ENCODE assay signal across 8 mouse cellular contexts in genomic region chr19:42794914-42795613, GRCm38 (mm10). TPM values are rescaled to one million over a fixed set of nuclear protein-coding genes. Genes with fewer than 3 reads are reported as not detected.
A peak's percentile ranks its signal among the peaks of the same experiment; 100 is the strongest.
DNase-seq lines count a peak whose midpoint lies in the region; ATAC-seq and TF ChIP-seq lines count a peak whose summit lies in the region.

No protein-coding gene starts in this region.

- peak overlapping the region; percentile 48 for H3K4me2 ChIP-seq in CH12.LX (ENCODE audit: insufficient read depth, low read depth, poor library complexity, severe bottlenecking)
- peak overlapping the region; percentile 79 for H3K4me2 ChIP-seq in heart, embryonic 15.5 days
- H3K4me2 ChIP-seq in liver, embryonic 13.5 days: peak overlapping the region; percentile 62
- peak overlapping the region; percentile 81 for H3K4me2 ChIP-seq in stomach, embryonic 15.5 days

- peak; percentile 81 for DNase-seq in CH12.LX (ENCODE audit: extremely low read depth)
- DNase-seq in c-Kit-positive CD71-negative TER-119-negative erythroid progenitor cells, embryonic 14.5 days (ENCODE audit: low read depth): peak; percentile 89
- DNase-seq in forebrain, embryonic 10.5 days (ENCODE audit: extremely low spot score, low spot score): peak; percentile 92
- peak; percentile 81 to 91 for DNase-seq in kidney, postnatal 25 days
- DNase-seq in liver, embryonic 13.5 days: peak; percentile 60
- peak; percentile 96 for DNase-seq in neural tube, embryonic 10.5 days (ENCODE audit: extremely low spot score, low spot score)

- no peak overlapping the region for H3K9ac ChIP-seq in CH12.LX (ENCODE audit: insufficient read depth, low read depth)
- peak overlapping the region; percentile 37; the same call in 1 of the 2 replicates for H3K9ac ChIP-seq in heart, embryonic 15.5 days
- peak overlapping the region; percentile 22; the same call in 1 of the 2 replicates for H3K9ac ChIP-seq in liver, embryonic 13.5 days
- H3K9ac ChIP-seq in stomach, embryonic 15.5 days: 0 out of 2 replicates have a peak overlapping the region, but pooled peaks have one; percentile 1

- peak; percentile 67 for ATAC-seq in heart, embryonic 15.5 days (replicated peaks; ENCODE audit: insufficient number of reproducible peaks, insufficient read depth, low FRiP score, low read depth)
- no peak for ATAC-seq in liver, embryonic 13.5 days (ENCODE audit: low read depth)
- ATAC-seq in stomach, embryonic 15.5 days (ENCODE audit: insufficient read depth, low FRiP score, low read depth): peak; percentile 84; the same call in 1 of the 2 replicates

- no peaks in the 10 kb centered on the region for H3K79me2 ChIP-seq in CH12.LX (replicated peaks; ENCODE audit: control insufficient read depth, extremely low read depth, insufficient read depth, poor library complexity, severe bottlenecking)

- no peaks in the 10 kb centered on the region for H3K9me3 ChIP-seq in CH12.LX (replicated peaks; ENCODE audit: low read length)
- no peaks in the 10 kb centered on the region for H3K9me3 ChIP-seq in forebrain, embryonic 10.5 days
- H3K9me3 ChIP-seq in heart, embryonic 15.5 days (replicated peaks): no peaks in the 10 kb centered on the region
- H3K9me3 ChIP-seq in liver, embryonic 13.5 days (replicated peaks): no peaks in the 10 kb centered on the region
- no peaks in the 10 kb centered on the region for H3K9me3 ChIP-seq in stomach, embryonic 15.5 days

- in situ Hi-C loops in CH12.LX (cut with MboI; ENCODE audit: low pct_ligation_motif_present, low pct_unique_long_range_greater_than_20kb, low sequenced_read_pairs): no loop called here

- peak; percentile 67 to 90 for TF ChIP-seq CTCF in CH12.LX (conservative IDR thresholded peaks at IDR 0.05 in 1 of 2, IDR thresholded peaks at IDR 0.05 in 1 of 2; ENCODE audit: low read depth in 2 of 2, low read length in 2 of 2)

- no peak for TF ChIP-seq EP300 in CH12.LX (IDR thresholded peaks at IDR 0.05; ENCODE audit: low read length)

- dilution Hi-C loops in CH12.LX (cut with MboI; ENCODE audit: extremely low pct_ligation_motif_present, extremely low pct_unique_long_range_greater_than_20kb, low sequenced_read_pairs): no loop called here

- WGBS in forebrain, embryonic 10.5 days: 3% methylated on average over 31 of the region's 31 CpGs
- 1% methylated on average over 28 of the region's 31 CpGs for WGBS in heart, embryonic 15.5 days
- WGBS in liver, embryonic 13.5 days (ENCODE audit: insufficient replicate concordance): 1% methylated on average over 31 of the region's 31 CpGs
- WGBS in stomach, embryonic 15.5 days: 3% methylated on average over 31 of the region's 31 CpGs

- no peak for TF ChIP-seq POLR2A in CH12.LX (IDR thresholded peaks at IDR 0.05; ENCODE audit: low read depth, low read length)

- H3K27ac ChIP-seq in CH12.LX (ENCODE audit: insufficient read depth, low read depth): no peak overlapping the region
- peak overlapping the region; percentile 80 for H3K27ac ChIP-seq in forebrain, embryonic 10.5 days
- no peak overlapping the region for H3K27ac ChIP-seq in heart, embryonic 15.5 days
- no peak overlapping the region for H3K27ac ChIP-seq in liver, embryonic 13.5 days
- H3K27ac ChIP-seq in stomach, embryonic 15.5 days: no peak overlapping the region

- H3K36me3 ChIP-seq in CH12.LX (replicated peaks in 1 of 2; ENCODE audit: control insufficient read depth in 1 of 2, insufficient read depth in 1 of 2, low read length in 1 of 2): no peaks in the 10 kb centered on the region
- no peaks in the 10 kb centered on the region for H3K36me3 ChIP-seq in forebrain, embryonic 10.5 days (replicated peaks)
- H3K36me3 ChIP-seq in heart, embryonic 15.5 days: no peaks in the 10 kb centered on the region
- no peaks in the 10 kb centered on the region for H3K36me3 ChIP-seq in liver, embryonic 13.5 days
- H3K36me3 ChIP-seq in stomach, embryonic 15.5 days: no peaks in the 10 kb centered on the region

- no peaks in the 10 kb centered on the region for H3K27me3 ChIP-seq in CH12.LX (replicated peaks)
- H3K27me3 ChIP-seq in forebrain, embryonic 10.5 days (ENCODE audit: poor library complexity, severe bottlenecking): peaks cover 29% of the 10 kb centered on the region
- H3K27me3 ChIP-seq in heart, embryonic 15.5 days: peaks cover 21% of the 10 kb centered on the region
- peaks cover 25% of the 10 kb centered on the region for H3K27me3 ChIP-seq in liver, embryonic 13.5 days
- H3K27me3 ChIP-seq in stomach, embryonic 15.5 days (replicated peaks): no peaks in the 10 kb centered on the region

- peaks cover 0 to 4% of the 10 kb centered on the region in 2 experiments; a peak in 2 of 4 replicates for H3K4me1 ChIP-seq in CH12.LX (ENCODE audit: control insufficient read depth in 1 of 2, insufficient read depth in 2 of 2)
- H3K4me1 ChIP-seq in forebrain, embryonic 10.5 days: peaks cover 15% of the 10 kb centered on the region
- peaks cover 8% of the 10 kb centered on the region for H3K4me1 ChIP-seq in heart, embryonic 15.5 days (replicated peaks)
- H3K4me1 ChIP-seq in liver, embryonic 13.5 days (replicated peaks): peaks cover 4% of the 10 kb centered on the region
- H3K4me1 ChIP-seq in stomach, embryonic 15.5 days: peaks cover 11% of the 10 kb centered on the region

- peak; percentile 95 for TF ChIP-seq RAD21 in CH12.LX (IDR thresholded peaks at IDR 0.05; ENCODE audit: low read depth, low read length)

- H3K4me3 ChIP-seq in CH12.LX (replicated peaks in 1 of 3; ENCODE audit: low read depth in 2 of 3, low read length in 2 of 3, poor library complexity in 1 of 3): no peak overlapping the region
- H3K4me3 ChIP-seq in forebrain, embryonic 10.5 days: peak overlapping the region; percentile 61
- peak overlapping the region; percentile 48 for H3K4me3 ChIP-seq in heart, embryonic 15.5 days
- H3K4me3 ChIP-seq in liver, embryonic 13.5 days (replicated peaks): peak overlapping the region; percentile 37
- peak overlapping the region; percentile 43 for H3K4me3 ChIP-seq in stomach, embryonic 15.5 days (replicated peaks)

TF ChIP-seq in CH12.LX, 34 proteins besides CTCF, POLR2A, EP300 and RAD21:
- TF ChIP-seq IRF4 (IDR thresholded peaks at IDR 0.05; ENCODE audit: low read depth, low read length) (0 out of 2 replicates have a peak, but pooled peaks have one; percentile 39), MXI1 (IDR thresholded peaks at IDR 0.05; ENCODE audit: low read depth, low read length) (no peak), POLR2AphosphoS2 (IDR thresholded peaks at IDR 0.05; ENCODE audit: low read depth, low read length) (no peak), ZC3H11A (IDR thresholded peaks at IDR 0.05; ENCODE audit: low read depth, low read length) (peak; percentile 63), PAX5 (IDR thresholded peaks at IDR 0.05; ENCODE audit: low read length) (no peak), SMC3 (IDR thresholded peaks at IDR 0.05; ENCODE audit: low read depth, low read length) (peak; percentile 86), ELF1 (IDR thresholded peaks at IDR 0.05; ENCODE audit: low read depth, low read length) (peak; percentile 33; the same call in 1 of the 2 replicates)
TF ChIP-seq in CH12.LX: peak in this region for 4.

RNA-seq across cellular contexts. Expression of gene Hps1, which starts 15.3 kb away (rescaled TPM):
- 21.8 and 29.7 TPM in 2 replicates for total RNA-seq in CH12.LX (2012; rRNA removed)
- 16.0 and 17.7 TPM in 2 replicates for total RNA-seq in CH12.LX (2014; rRNA removed)
- polyA plus RNA-seq in CH12.LX (2012; ENCODE audit: insufficient read length, low read depth): 21.4 and 22.6 TPM in 2 replicates
- 21.1 and 21.8 TPM in 2 replicates for polyA plus RNA-seq in forebrain, embryonic 10.5 days (2016; fragmentation: Nextera tagmentation; extraction: Ambion mirVana)
- 4.3 and 7.4 TPM in 2 replicates for polyA plus RNA-seq in heart, embryonic 15.5 days (2015; fragmentation: Nextera tagmentation; extraction: Ambion mirVana)
- polyA plus RNA-seq in liver, embryonic 13.5 days (2015; fragmentation: Nextera tagmentation; extraction: Ambion mirVana): 8.8 and 9.1 TPM in 2 replicates
- 16.0 and 18.0 TPM in 2 replicates for polyA plus RNA-seq in stomach, embryonic 15.5 days (2015; fragmentation: Nextera tagmentation; extraction: Ambion mirVana)

RNA-seq across cellular contexts. Expression of gene Pyroxd2, which starts 42.5 kb away (rescaled TPM):
- total RNA-seq in CH12.LX (2012; rRNA removed) (not detected in 2 replicates), CH12.LX (2014; rRNA removed) (0.18 TPM in 1 of 2 replicates, not detected in the other)
- 0.10 TPM in 1 of 2 replicates, not detected in the other for polyA plus RNA-seq in CH12.LX (2012; ENCODE audit: insufficient read length, low read depth)
- 0.29 and 0.63 TPM in 2 replicates for polyA plus RNA-seq in forebrain, embryonic 10.5 days (2016; fragmentation: Nextera tagmentation; extraction: Ambion mirVana)
- 4.8 and 5.3 TPM in 2 replicates for polyA plus RNA-seq in heart, embryonic 15.5 days (2015; fragmentation: Nextera tagmentation; extraction: Ambion mirVana)
- polyA plus RNA-seq in liver, embryonic 13.5 days (2015; fragmentation: Nextera tagmentation; extraction: Ambion mirVana): 1.5 and 1.8 TPM in 2 replicates
- 4.1 TPM in 2 replicates for polyA plus RNA-seq in stomach, embryonic 15.5 days (2015; fragmentation: Nextera tagmentation; extraction: Ambion mirVana)

Comparison
In these comparisons a context has a peak if more than half of its experiments do, and no peak if none do; other contexts are left out.
1. H3K4me3 ChIP-seq: peak in forebrain, embryonic 10.5 days (single experiment), heart, embryonic 15.5 days (single experiment), liver, embryonic 13.5 days (single experiment) and stomach, embryonic 15.5 days (single experiment); none in CH12.LX (0 of 3).
2. Peak in every context shown above with its lines, with median percentiles within 50 percentile points of each other: DNase-seq and H3K4me2 ChIP-seq.